Mouse (Mus musculus) common myeloid progenitor, adult 5-6 weeks (primary cell): ENCODE measurements around the gene Ift80. TPM values are rescaled to one million over a fixed set of nuclear protein-coding genes. Genes with fewer than 3 reads are reported as not detected.

Experiments used
- ATAC-seq: replicated peaks from 2 replicates; pipeline ENCODE4 v1.8.0; 2016; ENCODE audit warnings: low read depth, mild to moderate bottlenecking, moderate TSS enrichment, inconsistent platforms; ENCODE audit not compliant: poor library complexity, severe bottlenecking
- total RNA-seq: library from RNA; stranded (forward); fragments of 200-1000, 187-1606 nt; gene quantifications from 2 replicates; pipeline ENCODE4 v1.2.3, GENCODE M21; 2017

The Ift80 gene
- total RNA-seq, 1 experiment from 2014 or later = 23.9 TPM

GRCm38 (mm10) chr3:68941867-68942266, 62.5 kb downstream of the Ift80 start:
- ATAC-seq = no peak

- ATAC-seq = no peak
Measured at GRCm38 (mm10) chr3:68940311-68940710, 64.1 kb downstream of the Ift80 start.

GRCm38 (mm10) chr3:68939312-68939711, 65.1 kb downstream of the Ift80 start:
- no peak for ATAC-seq

GRCm38 (mm10) chr3:68936709-68937108, 67.7 kb downstream of the Ift80 start:
- ATAC-seq = no peak

GRCm38 (mm10) chr3:68935498-68935897, 68.9 kb downstream of the Ift80 start:
- ATAC-seq = no peak

- ATAC-seq = no peak
Measured at GRCm38 (mm10) chr3:68934259-68934658, 70.1 kb downstream of the Ift80 start.

- no peak for ATAC-seq
Measured at GRCm38 (mm10) chr3:68928619-68929018, 75.8 kb downstream of the Ift80 start.

- ATAC-seq = no peak
Measured at GRCm38 (mm10) chr3:68907509-68907908, 96.9 kb downstream of the Ift80 start.

GRCm38 (mm10) chr3:68904902-68905778, 99.2 kb downstream of the Ift80 start:
- peak; percentile 80 for ATAC-seq

GRCm38 (mm10) chr3:68902636-68903035, 101.7 kb downstream of the Ift80 start:
- ATAC-seq = peak; percentile 86

- no peak for ATAC-seq
Measured at GRCm38 (mm10) chr3:68897154-68897553, 107.2 kb downstream of the Ift80 start.

- no peak for ATAC-seq
Measured at GRCm38 (mm10) chr3:68895426-68895825, 108.9 kb downstream of the Ift80 start.

GRCm38 (mm10) chr3:68886845-68887244, 117.5 kb downstream of the Ift80 start:
- ATAC-seq = no peak

- ATAC-seq = no peak
Measured at GRCm38 (mm10) chr3:68874079-68874478, 130.3 kb downstream of the Ift80 start.

GRCm38 (mm10) chr3:68870568-68870950, 133.8 kb downstream of the Ift80 start:
- ATAC-seq = no peak

- ATAC-seq = peak; percentile 51
Measured at GRCm38 (mm10) chr3:68869691-68870567, 134.4 kb downstream of the Ift80 start.

- ATAC-seq = peak; percentile 43
Measured at GRCm38 (mm10) chr3:68869211-68869690, 135.1 kb downstream of the Ift80 start, which contains the start of gene 1110032F04Rik. Gene 1110032F04Rik, plus strand, starts transcription at chr3:68869586.

- ATAC-seq = no peak
Measured at GRCm38 (mm10) chr3:68852414-68852813, 152.0 kb downstream of the Ift80 start.

- no peak for ATAC-seq
Measured at GRCm38 (mm10) chr3:68848323-68848722, 156.0 kb downstream of the Ift80 start.

- ATAC-seq = peak; percentile 60; the same call in 1 of the 2 replicates
Measured at GRCm38 (mm10) chr3:68844025-68844424, 160.3 kb downstream of the Ift80 start.
